Mouse (Mus musculus): ENCODE data around the gene Epb42.

DNA sequence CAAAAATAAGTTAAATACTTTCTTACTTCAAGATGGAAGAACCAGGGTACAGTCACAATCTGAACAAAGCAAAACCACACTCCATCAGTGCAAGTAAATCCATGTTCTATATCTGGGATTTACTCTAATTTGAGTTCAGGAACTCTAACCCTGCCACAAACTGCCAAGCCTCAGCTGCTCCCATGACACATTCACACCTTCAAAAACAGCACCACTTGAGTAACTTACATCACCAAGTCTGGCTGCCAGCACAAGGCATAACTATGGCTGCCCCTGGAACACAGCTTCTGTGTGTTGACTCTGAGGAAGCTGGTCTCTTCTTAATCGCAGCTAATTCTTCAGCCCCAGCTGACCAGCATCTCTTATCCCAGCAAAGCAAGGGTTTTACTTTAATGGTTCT, 19.7 kb downstream of the Epb42 start:
- no peak for TF ChIP-seq GATA1 (IDR thresholded peaks at IDR 0.05; ENCODE audit: low read length)
- no peak for TF ChIP-seq TAL1 (IDR thresholded peaks at IDR 0.05; ENCODE audit: low read length)
